Mouse (Mus musculus) cerebellum, adult 11-12 months (tissue): ENCODE measurements around the gene Grip2.

Experiments
- DNase-seq: peaks from one replicate; pipeline ENCODE4 v3.0.0; 2022

Grip2 gene

DNA sequence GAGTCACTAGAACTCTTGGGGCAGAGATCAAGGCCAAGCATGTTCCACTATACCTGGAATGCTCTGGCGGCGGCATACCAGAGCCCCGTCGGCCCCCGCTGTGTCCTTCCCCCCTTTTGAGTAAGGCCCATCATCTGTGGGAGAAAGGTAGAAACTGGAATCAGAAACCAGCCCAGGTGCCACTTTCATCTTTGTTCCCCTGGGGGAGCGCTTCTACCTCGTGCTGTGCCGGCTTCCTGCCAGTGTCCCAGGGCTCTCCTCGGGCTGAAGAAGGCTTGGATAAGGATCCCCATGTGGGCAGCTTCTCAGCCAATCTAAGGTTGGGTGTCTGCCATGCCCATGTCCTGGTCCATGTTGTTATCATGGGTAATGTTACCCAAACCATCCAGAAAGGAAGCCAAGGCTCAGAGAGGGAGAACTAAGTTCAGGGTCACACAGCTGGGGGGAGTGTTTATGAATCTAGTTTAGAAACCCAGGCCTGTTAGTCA lies 38.7 kb downstream of the Grip2 start:
- no peak for DNase-seq

DNA sequence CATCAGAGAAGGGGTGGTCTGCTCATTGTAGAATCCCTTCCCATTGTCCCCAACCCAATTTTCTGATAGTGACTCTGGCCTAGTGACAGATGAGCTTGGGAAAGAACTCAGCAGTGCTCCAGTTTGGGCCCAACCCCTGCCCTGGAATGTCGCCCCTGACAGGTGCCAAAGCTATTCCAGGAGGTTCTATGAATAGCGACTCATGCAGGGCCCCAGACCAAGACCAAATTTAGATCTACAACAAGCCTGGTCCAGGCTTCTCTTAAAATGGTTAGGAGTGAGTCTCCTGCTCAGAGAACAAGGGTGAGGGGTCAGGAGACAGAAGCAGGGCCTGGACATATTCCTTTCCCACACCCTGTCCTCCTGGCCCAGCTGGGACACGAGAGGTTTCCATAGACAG lies 42.0 kb downstream of the Grip2 start:
- no peak for DNase-seq

- no peak for DNase-seq
These were observed 47.8 kb downstream of the Grip2 start for GRCm38 (mm10) chr6:91779206-91779605.

- DNase-seq: peak; percentile 19
These were observed 50.5 kb downstream of the Grip2 start for GRCm38 (mm10) chr6:91776543-91776942.

DNA sequence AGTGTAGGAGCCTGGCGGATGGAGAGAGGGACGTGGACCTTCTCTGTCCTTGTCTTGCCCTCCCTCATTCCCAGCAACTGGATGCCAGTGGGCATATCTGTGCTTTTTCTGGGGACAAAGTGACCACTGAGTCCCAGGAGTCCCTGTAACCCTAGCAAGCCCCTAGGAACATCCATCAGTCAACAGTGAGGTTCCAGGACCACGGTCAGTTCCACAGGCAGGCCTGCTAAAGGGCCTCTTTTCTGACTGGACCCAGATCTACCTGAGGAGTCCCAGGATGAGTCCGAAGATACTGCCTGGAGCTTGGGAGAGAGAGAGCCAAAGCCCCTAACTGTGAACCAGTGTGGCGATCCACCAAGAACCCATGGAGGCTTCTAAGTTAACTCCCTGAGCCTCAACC lies 53.1 kb downstream of the Grip2 start:
- DNase-seq: no peak

DNA sequence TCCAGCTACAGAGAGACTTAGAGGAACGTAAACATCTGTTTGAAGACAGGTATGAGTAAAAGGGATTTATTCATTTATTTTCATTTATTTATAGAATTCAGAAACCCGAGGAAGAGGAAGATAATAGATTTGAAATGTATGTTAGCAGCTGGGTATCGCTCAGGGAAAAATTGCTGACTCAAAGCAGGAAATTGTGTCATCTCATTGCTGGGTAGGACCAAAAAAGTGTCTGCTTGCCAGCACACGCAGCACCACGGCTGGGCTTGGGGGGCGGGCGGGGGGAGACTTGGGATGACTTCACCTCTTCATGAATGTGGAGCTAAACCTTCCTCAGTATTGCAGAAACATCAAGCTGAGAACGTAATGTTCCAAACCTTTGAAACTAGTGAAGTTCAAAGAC lies 59.5 kb downstream of the Grip2 start:
- no peak for DNase-seq

- DNase-seq: no peak
These were observed 64.9 kb downstream of the Grip2 start for GRCm38 (mm10) chr6:91762051-91762742.

DNA sequence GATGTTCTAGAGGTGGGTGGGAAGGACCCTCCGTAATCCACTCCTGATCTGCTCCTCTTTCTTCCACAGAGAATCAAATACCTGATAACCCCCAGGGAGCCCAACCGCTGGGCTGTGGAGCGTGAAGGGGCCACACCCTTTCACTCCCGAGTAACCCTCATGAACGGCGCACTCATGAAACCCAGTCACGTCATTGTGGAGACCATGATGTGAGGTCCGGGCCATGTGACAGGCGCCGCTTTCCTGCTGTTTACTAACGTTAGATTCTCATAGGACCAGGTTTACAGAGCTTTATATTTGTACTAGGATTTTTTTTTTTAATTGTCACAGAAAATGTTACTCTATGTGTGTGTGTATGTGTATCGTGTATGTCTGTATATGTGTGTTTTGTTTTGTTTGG lies 72.2 kb downstream of the Grip2 start:
- no peak for DNase-seq

DNA sequence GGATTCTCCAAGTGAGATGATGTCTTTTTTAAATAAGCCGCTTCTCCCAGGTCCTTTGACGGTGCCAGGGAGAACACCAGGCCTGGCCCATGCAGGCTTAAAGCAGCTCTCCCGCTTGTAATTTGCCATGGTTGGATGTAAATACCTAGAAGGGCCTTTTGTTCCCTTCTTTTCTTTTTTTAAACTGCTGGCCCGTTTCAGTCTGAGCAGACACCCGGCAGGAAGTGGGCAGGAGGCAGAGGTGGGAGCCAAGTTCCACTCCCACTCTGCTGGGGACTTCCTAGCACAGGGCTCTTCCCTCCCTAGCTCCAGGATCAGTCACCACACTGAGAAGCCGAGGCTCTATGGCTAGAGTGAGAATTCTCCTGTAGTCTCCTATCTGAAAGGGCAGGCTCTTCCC lies 73.0 kb downstream of the Grip2 start:
- no peak for DNase-seq

DNA sequence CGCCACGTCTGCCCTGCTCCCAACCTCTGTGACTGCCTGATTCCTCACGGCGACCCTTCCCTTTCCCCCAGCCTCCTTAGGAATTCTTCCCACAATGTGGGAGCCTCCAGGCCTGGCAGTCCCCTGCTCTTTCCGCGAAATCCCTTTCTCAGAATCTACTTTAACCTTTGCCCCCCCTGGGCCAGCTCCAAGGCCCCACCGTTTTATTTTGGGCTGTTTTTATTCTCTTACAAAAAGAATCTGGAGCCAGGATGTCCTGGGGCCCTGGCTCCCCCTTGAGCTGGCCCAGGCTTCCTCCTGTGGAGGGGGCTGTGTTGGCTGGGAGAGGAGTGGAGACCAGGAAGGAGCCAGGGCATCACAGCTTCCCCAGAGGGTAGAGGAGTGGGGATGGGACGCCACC lies 74.2 kb downstream of the Grip2 start:
- DNase-seq: no peak

- DNase-seq: no peak
These were observed 76.1 kb downstream of the Grip2 start for GRCm38 (mm10) chr6:91750976-91751375.

DNA sequence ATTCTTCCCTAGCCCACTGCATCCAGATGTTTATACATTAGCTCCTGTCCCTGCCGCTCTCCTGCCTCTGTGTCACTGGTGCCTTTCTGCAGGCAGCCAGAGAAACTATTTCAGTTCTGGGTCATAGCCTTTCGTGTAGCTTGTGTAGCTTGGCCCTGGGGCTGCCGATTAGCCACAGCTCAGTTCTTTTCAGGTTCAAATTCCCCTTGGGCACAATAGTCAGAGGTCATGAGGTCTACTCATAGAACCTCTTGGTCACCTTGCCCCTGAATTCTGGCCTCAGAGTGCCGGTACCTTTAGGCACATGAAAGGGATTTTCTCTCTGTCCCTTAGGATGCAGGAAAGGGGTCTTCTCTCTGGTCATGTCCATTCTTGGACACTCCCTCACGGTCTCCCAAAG lies 80.3 kb downstream of the Grip2 start:
- DNase-seq: no peak

GRCm38 (mm10) chr6:91745947-91746582 lies 81.0 kb downstream of the Grip2 start:
- no peak for DNase-seq

GRCm38 (mm10) chr6:91745246-91745645 lies 81.8 kb downstream of the Grip2 start:
- DNase-seq: no peak

- no peak for DNase-seq
These were observed 83.2 kb downstream of the Grip2 start for GRCm38 (mm10) chr6:91743886-91744285.

DNA sequence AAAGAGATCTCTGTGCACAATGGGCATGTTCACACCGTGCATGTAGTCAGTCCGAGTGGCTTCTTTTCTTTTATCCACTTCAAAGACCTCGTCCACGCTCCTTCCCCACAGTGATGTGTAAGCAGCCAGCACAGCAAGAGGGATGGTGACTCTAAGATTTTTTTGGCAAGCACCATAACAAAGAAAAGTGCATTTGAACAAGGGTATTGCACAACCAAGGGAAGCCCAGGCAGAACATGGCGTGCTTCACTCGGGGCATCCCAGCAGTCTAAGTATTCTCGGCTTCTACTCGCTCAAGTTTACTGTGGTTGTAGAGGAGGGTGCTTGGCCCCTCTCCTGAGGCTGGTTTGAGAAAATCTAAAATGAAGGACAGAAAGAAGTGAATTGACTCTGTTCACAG lies 84.1 kb downstream of the Grip2 start:
- DNase-seq: no peak

- DNase-seq: no peak
These were observed 84.6 kb downstream of the Grip2 start for GRCm38 (mm10) chr6:91742466-91742865.

DNA sequence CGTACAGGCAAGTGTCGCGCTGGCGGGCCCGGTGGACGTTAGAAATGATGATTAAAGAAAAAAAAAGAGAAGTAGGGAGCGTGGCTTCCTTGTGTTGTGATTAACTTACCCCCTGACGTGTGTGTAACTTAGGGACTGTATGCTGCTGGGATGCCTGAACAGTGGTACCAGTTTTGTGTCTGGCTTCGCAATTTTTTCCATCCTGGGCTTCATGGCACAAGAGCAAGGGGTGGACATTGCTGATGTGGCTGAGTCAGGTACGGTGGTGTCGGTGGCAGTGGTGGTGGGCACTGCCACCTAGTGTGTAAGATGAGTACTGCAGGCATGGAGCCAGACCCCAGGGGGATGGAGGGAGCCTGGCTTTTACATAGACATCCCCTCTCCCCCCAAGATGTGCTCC lies 86.0 kb downstream of the Grip2 start:
- peak; percentile 34 for DNase-seq

GRCm38 (mm10) chr6:91738058-91738457 lies 89.0 kb downstream of the Grip2 start:
- no peak for DNase-seq

DNA sequence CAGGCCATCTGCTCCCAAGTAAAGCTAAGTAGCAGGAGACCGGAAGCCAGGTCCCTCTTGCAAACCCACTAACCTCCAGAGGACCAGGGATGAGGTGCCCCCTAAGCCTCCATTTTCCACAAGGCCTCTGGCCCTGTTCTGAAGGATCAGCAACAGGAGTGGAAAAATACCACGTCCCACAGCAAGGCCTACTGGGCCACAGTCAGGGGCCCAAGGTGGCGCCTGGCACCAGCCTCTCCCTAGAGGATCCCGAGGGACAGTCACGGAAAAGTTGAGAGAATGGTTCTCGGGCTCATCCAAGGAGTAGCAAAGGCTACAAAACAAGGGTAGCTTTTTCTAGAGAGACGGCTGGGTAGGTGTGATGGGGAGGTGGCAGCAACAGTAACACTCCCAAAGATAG lies 89.6 kb downstream of the Grip2 start:
- no peak for DNase-seq

DNA sequence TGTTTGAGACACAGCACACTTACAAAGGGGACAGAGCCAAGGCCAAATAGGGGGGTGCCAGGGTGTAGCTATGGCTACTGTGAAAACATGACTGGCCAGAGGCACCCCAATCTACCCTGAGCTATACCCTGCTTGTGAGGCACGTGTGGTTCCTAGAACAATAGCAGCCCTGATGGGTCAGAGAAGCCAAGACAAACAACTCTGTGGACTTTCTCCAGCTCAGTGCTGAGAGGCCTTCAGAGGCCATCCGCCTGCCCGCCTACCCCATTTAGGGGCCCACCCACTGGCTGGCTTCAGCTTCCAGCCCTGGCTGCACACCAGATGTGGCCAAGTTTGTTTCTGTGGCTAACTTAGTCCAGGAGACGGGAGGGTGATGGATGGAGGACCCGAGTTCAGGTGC lies 90.6 kb downstream of the Grip2 start:
- no peak for DNase-seq

- DNase-seq: no peak
These were observed 94.9 kb downstream of the Grip2 start for GRCm38 (mm10) chr6:91732138-91732537.

DNA sequence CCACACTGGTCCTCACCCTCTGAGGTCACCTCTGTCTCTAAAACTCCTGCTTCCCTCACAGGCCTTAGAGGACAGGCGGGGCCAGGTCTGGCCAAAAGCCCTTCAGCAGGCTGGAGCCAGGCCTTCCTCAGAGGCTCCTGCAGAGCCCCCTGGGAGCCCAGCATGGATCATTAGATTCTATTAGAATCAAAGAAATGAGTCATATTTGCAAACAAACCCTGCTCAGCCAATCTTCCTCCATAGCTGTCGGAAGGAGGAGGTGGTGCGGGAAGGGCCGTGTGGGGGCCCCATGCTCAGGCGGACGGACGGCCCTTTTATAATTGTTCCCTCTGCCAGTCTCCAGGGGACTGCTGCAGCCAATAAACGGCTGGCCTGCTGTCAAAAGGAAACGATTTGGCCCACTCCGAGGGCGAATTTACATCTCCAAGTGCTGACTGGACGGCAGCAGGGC lies 97.3 kb downstream of the Grip2 start:
- DNase-seq: no peak

DNA sequence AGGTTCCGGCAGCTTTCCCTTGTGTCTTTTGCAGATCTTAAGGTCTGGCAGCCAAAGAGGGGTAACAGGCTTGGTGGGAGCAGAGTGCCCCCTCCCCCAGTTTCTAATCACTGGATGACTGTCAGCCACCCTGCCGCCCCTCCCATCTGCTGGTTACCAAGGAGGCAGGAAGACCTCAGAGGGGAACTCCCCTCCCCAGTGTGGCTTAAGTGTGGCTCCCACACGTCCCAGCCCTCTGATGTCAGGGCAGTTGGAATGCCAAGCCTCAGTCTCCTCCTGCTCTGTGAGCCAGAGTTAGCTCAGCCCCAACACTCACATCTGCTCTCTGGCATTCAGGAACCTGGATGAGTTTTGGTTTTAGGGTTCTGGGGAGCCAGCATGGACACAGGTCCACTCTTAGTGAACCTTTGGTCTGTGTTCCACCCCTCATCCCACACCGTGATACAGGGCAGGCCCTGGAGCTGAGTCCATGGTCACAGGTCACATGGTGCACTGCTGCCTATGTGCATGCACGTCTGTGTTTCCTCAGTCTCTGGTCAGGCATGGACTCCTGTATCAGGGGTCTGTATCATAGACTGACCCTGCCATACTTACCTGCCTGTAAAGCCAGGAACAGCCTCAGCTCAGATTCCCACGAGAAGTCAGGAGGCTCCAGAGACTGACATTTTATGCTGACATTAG lies 98.0 kb downstream of the Grip2 start:
- DNase-seq: no peak
